Mouse (Mus musculus) adrenal gland (tissue): ENCODE measurements around the gene Kdelc2.

ENCODE experiments used
- intact Hi-C: fragments of 180-260 bp; cut with DNase I; formaldehyde crosslinking; loops from one replicate; pipeline ENCODE4 v1.15.1; 2025

The Kdelc2 gene

GRCm38 (mm10) chr9:53381113-53381615, 2.7 kb upstream of the Kdelc2 start:
- intact Hi-C loops, result no loop called here

GRCm38 (mm10) chr9:53384873-53385272, 1.0 kb downstream of the Kdelc2 start:
- intact Hi-C loops, result no loop called here

GRCm38 (mm10) chr9:53387431-53387830, 3.6 kb downstream of the Kdelc2 start:
- intact Hi-C loops, result no loop called here

GRCm38 (mm10) chr9:53389109-53389508, 5.3 kb downstream of the Kdelc2 start:
- intact Hi-C loops, result no loop called here

GRCm38 (mm10) chr9:53390136-53390535, 6.3 kb downstream of the Kdelc2 start:
- intact Hi-C loops, result no loop called here

- intact Hi-C loops, result no loop called here
Observed at GRCm38 (mm10) chr9:53397685-53398387, 14.0 kb downstream of the Kdelc2 start.

GRCm38 (mm10) chr9:53398388-53398700, 14.5 kb downstream of the Kdelc2 start:
- intact Hi-C loops, result no loop called here

GRCm38 (mm10) chr9:53399537-53399936, 15.7 kb downstream of the Kdelc2 start:
- intact Hi-C loops, result no loop called here

GRCm38 (mm10) chr9:53400696-53401095, 16.9 kb downstream of the Kdelc2 start:
- intact Hi-C loops, result loop anchor here (2.0 kb wide), 1 partner anchor 148 kb away; no protein-coding TSS in a partner anchor

- intact Hi-C loops, result loop anchor here (2.0 kb wide), 1 partner anchor 148 kb away; no protein-coding TSS in a partner anchor
Observed at GRCm38 (mm10) chr9:53401146-53401545, 17.3 kb downstream of the Kdelc2 start.

GRCm38 (mm10) chr9:53402291-53402711, 18.5 kb downstream of the Kdelc2 start, which contains the start of gene 4930550C14Rik:
4930550C14Rik (plus strand) TSS chr9:53402325.
- intact Hi-C loops, result no loop called here

GRCm38 (mm10) chr9:53402991-53403390, 19.2 kb downstream of the Kdelc2 start:
- intact Hi-C loops, result no loop called here

GRCm38 (mm10) chr9:53404050-53404752, 20.4 kb downstream of the Kdelc2 start:
- intact Hi-C loops, result no loop called here

GRCm38 (mm10) chr9:53404753-53405722, 21.2 kb downstream of the Kdelc2 start:
- intact Hi-C loops, result no loop called here

GRCm38 (mm10) chr9:53408548-53408947, 24.7 kb downstream of the Kdelc2 start:
- intact Hi-C loops, result no loop called here

GRCm38 (mm10) chr9:53408953-53409361, 25.1 kb downstream of the Kdelc2 start:
- intact Hi-C loops, result no loop called here

GRCm38 (mm10) chr9:53409427-53409826, 25.6 kb downstream of the Kdelc2 start:
- intact Hi-C loops, result no loop called here

GRCm38 (mm10) chr9:53422133-53422896, 38.5 kb downstream of the Kdelc2 start:
- intact Hi-C loops, result no loop called here

GRCm38 (mm10) chr9:53426726-53427125, 42.9 kb downstream of the Kdelc2 start:
- intact Hi-C loops, result no loop called here

GRCm38 (mm10) chr9:53427638-53428037, 43.8 kb downstream of the Kdelc2 start:
- intact Hi-C loops, result no loop called here
